Mouse (Mus musculus): ENCODE results near the gene Sh2d2a. TPM values are rescaled to one million over a fixed set of nuclear protein-coding genes. Genes with fewer than 3 reads are reported as not detected.
"Not testable (repeated sequence)": the region's sequence is repeated elsewhere in the genome, so short reads cannot be mapped to it uniquely, and the experiment has no call there.

The Sh2d2a gene
- polyA plus RNA-seq, 1 experiment, result 0.05 TPM

GRCm38 (mm10) chr3:87859813-87860212 is 13.3 kb downstream of the Sh2d2a start:
- TF ChIP-seq CTCF (IDR thresholded peaks at IDR 0.05; ENCODE audit: borderline replicate concordance, insufficient read depth, low read depth, low read length), result peak; percentile 61
- no peak for TF ChIP-seq POLR2A (IDR thresholded peaks at IDR 0.05; ENCODE audit: borderline replicate concordance, insufficient read depth, low read length)
- H3K4me3 ChIP-seq (replicated peaks; ENCODE audit: insufficient read depth, low read depth, low read length), result no peak overlapping the region
- no peaks in the 10 kb centered on the region for H3K27me3 ChIP-seq (ENCODE audit: control insufficient read depth, insufficient read depth, low read length)
- no peak overlapping the region for H3K27ac ChIP-seq (ENCODE audit: insufficient read depth, low read length)
- peak; percentile 47 to 49 for DNase-seq
- H3K4me1 ChIP-seq (ENCODE audit: control insufficient read depth, insufficient read depth, low read length), result no peaks in the 10 kb centered on the region
- WGBS, result 24% methylated on average over 3 of the region's 3 CpGs

GRCm38 (mm10) chr3:87864111-87864510 is 17.6 kb downstream of the Sh2d2a start:
- not testable (repeated sequence) for DNase-seq; H3K4me1 ChIP-seq (ENCODE audit: control insufficient read depth, insufficient read depth, low read length); H3K27ac ChIP-seq (ENCODE audit: insufficient read depth, low read length); H3K4me3 ChIP-seq (replicated peaks; ENCODE audit: insufficient read depth, low read depth, low read length); H3K27me3 ChIP-seq (ENCODE audit: control insufficient read depth, insufficient read depth, low read length)
- 95% methylated on average over 4 of the region's 4 CpGs for WGBS

- 40% methylated on average over 4 of the region's 4 CpGs for WGBS
These were observed 31.2 kb downstream of the Sh2d2a start for GRCm38 (mm10) chr3:87877730-87878129.

GRCm38 (mm10) chr3:87884291-87884690 is 37.7 kb downstream of the Sh2d2a start:
- H3K4me3 ChIP-seq (replicated peaks; ENCODE audit: insufficient read depth, low read depth, low read length), result peak overlapping the region; percentile 81
- DNase-seq, result no peak
- H3K27ac ChIP-seq (ENCODE audit: insufficient read depth, low read length), result no peak overlapping the region
- no peak for TF ChIP-seq CTCF (IDR thresholded peaks at IDR 0.05; ENCODE audit: borderline replicate concordance, insufficient read depth, low read depth, low read length)
- no peak for TF ChIP-seq POLR2A (IDR thresholded peaks at IDR 0.05; ENCODE audit: borderline replicate concordance, insufficient read depth, low read length)
- peaks cover 5% of the 10 kb centered on the region; the same call in 1 of the 2 replicates for H3K4me1 ChIP-seq (ENCODE audit: control insufficient read depth, insufficient read depth, low read length)
- H3K27me3 ChIP-seq (ENCODE audit: control insufficient read depth, insufficient read depth, low read length), result no peaks in the 10 kb centered on the region
- 3% methylated on average over 3 of the region's 3 CpGs for WGBS

More at GRCm38 (mm10) chr3:87877730-87878129, 31.2 kb downstream of the Sh2d2a start:
- no peak for TF ChIP-seq POLR2A (IDR thresholded peaks at IDR 0.05; ENCODE audit: borderline replicate concordance, insufficient read depth, low read length)
- no peak for TF ChIP-seq CTCF (IDR thresholded peaks at IDR 0.05; ENCODE audit: borderline replicate concordance, insufficient read depth, low read depth, low read length)
- no peak overlapping the region for H3K4me3 ChIP-seq (replicated peaks; ENCODE audit: insufficient read depth, low read depth, low read length)
- H3K27me3 ChIP-seq (ENCODE audit: control insufficient read depth, insufficient read depth, low read length), result no peaks in the 10 kb centered on the region
- H3K27ac ChIP-seq (ENCODE audit: insufficient read depth, low read length), result no peak overlapping the region
- DNase-seq, result no peak
- no peaks in the 10 kb centered on the region; the same call in none of the 2 replicates for H3K4me1 ChIP-seq (ENCODE audit: control insufficient read depth, insufficient read depth, low read length)

- Histone ChIP-seq H3K4me3 (replicated peaks; ENCODE audit: insufficient read depth, low read depth, low read length) (peak overlapping the region; percentile 81), H3K27ac (ENCODE audit: insufficient read depth, low read length) (peak overlapping the region; percentile 52), H3K27me3 (ENCODE audit: control insufficient read depth, insufficient read depth, low read length) (no peaks in the 10 kb centered on the region), H3K4me1 (ENCODE audit: control insufficient read depth, insufficient read depth, low read length) (peaks cover 5% of the 10 kb centered on the region; the same call in 1 of the 2 replicates)
- DNase-seq, result peak in 1 of 2 experiments; percentile 58
- no peak for TF ChIP-seq POLR2A (IDR thresholded peaks at IDR 0.05; ENCODE audit: borderline replicate concordance, insufficient read depth, low read length)
- TF ChIP-seq CTCF (IDR thresholded peaks at IDR 0.05; ENCODE audit: borderline replicate concordance, insufficient read depth, low read depth, low read length), result no peak
- WGBS, result 0% methylated on average over 27 of the region's 28 CpGs
These were observed 38.2 kb downstream of the Sh2d2a start for GRCm38 (mm10) chr3:87884708-87885251.

GRCm38 (mm10) chr3:87885281-87886003 is 38.9 kb downstream of the Sh2d2a start, which contains the start of gene Prcc:
TSS of gene Prcc (minus strand) at chr3:87885608.
- under 1% methylated on average over 31 of the region's 33 CpGs for WGBS
- TF ChIP-seq CTCF (IDR thresholded peaks at IDR 0.05; ENCODE audit: borderline replicate concordance, insufficient read depth, low read depth, low read length) (no peak), POLR2A (IDR thresholded peaks at IDR 0.05; ENCODE audit: borderline replicate concordance, insufficient read depth, low read length) (peak; percentile 65; the same call in 1 of the 2 replicates)
- Histone ChIP-seq H3K27ac (ENCODE audit: insufficient read depth, low read length) (peak within 1 kb of the TSS; percentile 52), H3K4me1 (ENCODE audit: control insufficient read depth, insufficient read depth, low read length) (peaks cover 5% of the 10 kb centered on the region; the same call in 1 of the 2 replicates), H3K4me3 (replicated peaks; ENCODE audit: insufficient read depth, low read depth, low read length) (peak within 1 kb of the TSS; percentile 81), H3K27me3 (ENCODE audit: control insufficient read depth, insufficient read depth, low read length) (no peaks in the 10 kb centered on the region)
- DNase-seq, result peak; percentile 93 to 99

- no peaks in the 10 kb centered on the region for H3K27me3 ChIP-seq (ENCODE audit: control insufficient read depth, insufficient read depth, low read length)
- 8% methylated on average over 10 of the region's 10 CpGs for WGBS
- no peak for TF ChIP-seq CTCF (IDR thresholded peaks at IDR 0.05; ENCODE audit: borderline replicate concordance, insufficient read depth, low read depth, low read length)
- no peak for TF ChIP-seq POLR2A (IDR thresholded peaks at IDR 0.05; ENCODE audit: borderline replicate concordance, insufficient read depth, low read length)
- DNase-seq, result peak in 1 of 2 experiments; percentile 67
- H3K4me1 ChIP-seq (ENCODE audit: control insufficient read depth, insufficient read depth, low read length), result peaks cover 5% of the 10 kb centered on the region; the same call in 1 of the 2 replicates
- peak overlapping the region; percentile 71 for H3K4me3 ChIP-seq (replicated peaks; ENCODE audit: insufficient read depth, low read depth, low read length)
- no peak overlapping the region for H3K27ac ChIP-seq (ENCODE audit: insufficient read depth, low read length)
These were observed 39.4 kb downstream of the Sh2d2a start for GRCm38 (mm10) chr3:87886004-87886365.

GRCm38 (mm10) chr3:87886416-87886815 is 39.9 kb downstream of the Sh2d2a start:
- Histone ChIP-seq H3K4me3 (replicated peaks; ENCODE audit: insufficient read depth, low read depth, low read length) (no peak overlapping the region), H3K27ac (ENCODE audit: insufficient read depth, low read length) (no peak overlapping the region)
- TF ChIP-seq POLR2A (IDR thresholded peaks at IDR 0.05; ENCODE audit: borderline replicate concordance, insufficient read depth, low read length) (no peak), CTCF (IDR thresholded peaks at IDR 0.05; ENCODE audit: borderline replicate concordance, insufficient read depth, low read depth, low read length) (no peak)

GRCm38 (mm10) chr3:87887400-87887799 is 40.8 kb downstream of the Sh2d2a start:
- not testable (repeated sequence) for H3K4me3 ChIP-seq (replicated peaks; ENCODE audit: insufficient read depth, low read depth, low read length); H3K27me3 ChIP-seq (ENCODE audit: control insufficient read depth, insufficient read depth, low read length); H3K4me1 ChIP-seq (ENCODE audit: control insufficient read depth, insufficient read depth, low read length); H3K27ac ChIP-seq (ENCODE audit: insufficient read depth, low read length); DNase-seq
- 69% methylated on average over 4 of the region's 4 CpGs for WGBS

More at GRCm38 (mm10) chr3:87886416-87886815, 39.9 kb downstream of the Sh2d2a start:
- peak in 1 of 2 experiments; percentile 35 for DNase-seq
- Histone ChIP-seq H3K4me1 (ENCODE audit: control insufficient read depth, insufficient read depth, low read length) (peaks cover 5% of the 10 kb centered on the region; the same call in 1 of the 2 replicates), H3K27me3 (ENCODE audit: control insufficient read depth, insufficient read depth, low read length) (no peaks in the 10 kb centered on the region)
- 75% methylated on average over 6 of the region's 6 CpGs for WGBS
